Mouse (Mus musculus) intestine, postnatal 0 days (tissue): ENCODE results near the gene Myl6b. TPM values are rescaled to one million over a fixed set of nuclear protein-coding genes. Genes with fewer than 3 reads are reported as not detected.

ENCODE experiments used
- ATAC-seq: fragments of 200-750 bp; cut with Nextera tagmentation; 2 replicates; pipeline ENCODE4 v1.8.0; 2017; ENCODE audit warnings: mild to moderate bottlenecking, moderate TSS enrichment, moderate library complexity
- H3K27ac ChIP-seq: fragments of 300-500 bp; sonication (generic); 2 replicates; pipeline ENCODE4 v1.5.1; 2014; ENCODE audit warnings: mild to moderate bottlenecking, low read depth, low read length, moderate library complexity
- H3K27me3 ChIP-seq: fragments of 300-500 bp; sonication (generic); replicated peaks from 2 replicates; pipeline ENCODE4 v1.6.1; 2014; ENCODE audit warnings: low read length, mixed read lengths; ENCODE audit not compliant: control insufficient read depth, insufficient read depth
- H3K36me3 ChIP-seq: fragments of 300-500 bp; sonication (generic); 2 replicates; pipeline ENCODE4 v1.6.1; 2014; ENCODE audit warnings: mild to moderate bottlenecking, moderate library complexity; ENCODE audit not compliant: control insufficient read depth, insufficient read depth
- H3K4me1 ChIP-seq: fragments of 300-500 bp; sonication (generic); replicated peaks from 2 replicates; pipeline ENCODE4 v1.6.1; 2014; ENCODE audit warnings: antibody characterized with exemption, low read length, mixed read lengths; ENCODE audit not compliant: control insufficient read depth, insufficient read depth
- H3K4me2 ChIP-seq: fragments of 300-500 bp; sonication (generic); replicated peaks from 2 replicates; pipeline ENCODE4 v1.6.1; 2014; ENCODE audit warnings: low read depth, mild to moderate bottlenecking, moderate library complexity
- H3K4me3 ChIP-seq: fragments of 300-500 bp; sonication (generic); 2 replicates; pipeline ENCODE4 v1.5.1; 2014; ENCODE audit warnings: low read depth, low read length
- H3K9ac ChIP-seq: fragments of 300-500 bp; sonication (generic); 2 replicates; pipeline ENCODE4 v1.6.1; 2014; ENCODE audit warnings: mild to moderate bottlenecking, low read depth, low read length
- H3K9me3 ChIP-seq: fragments of 300-500 bp; sonication (generic); 2 replicates; pipeline ENCODE4 v1.6.1; 2016; ENCODE audit warnings: mixed run types; ENCODE audit not compliant: control insufficient read depth
- CTCF ChIP-seq: sonication (generic); IDR thresholded peaks from 2 replicates; pipeline ENCODE4 v1.5.1; 2016; ENCODE audit warnings: low read depth, mild to moderate bottlenecking, control low read depth, antibody characterized with exemption, moderate library complexity
- WGBS: fragments of 180-500 bp; shearing (Covaris S2); extraction: QIAGEN DNeasy Blood & Tissue Kit; methylation state at CpG from one replicate; pipeline ENCODE4 v1.1.7; 2014; 5-methylcytosine and 5-hydroxymethylcytosine counted together
- polyA plus RNA-seq: library from polyadenylated mRNA; unstranded; fragments of >200 nt; fragmentation: Nextera tagmentation; extraction: Ambion mirVana; gene quantifications from 2 replicates; pipeline ENCODE4 v1.2.1, GENCODE M21; 2015

Gene Myl6b
- polyA plus RNA-seq, 1 experiment from 2014 or later = 1.3 TPM

GRCm38 (mm10) chr10:128459409-128460269, 38.8 kb downstream of the Myl6b start:
- under 1% methylated on average over 38 of the region's 67 CpGs for WGBS
- H3K27me3 ChIP-seq = no peaks in the 10 kb centered on the region
- H3K4me3 ChIP-seq = peak overlapping the region; percentile 66
- peak; percentile 64; the same call in 1 of the 2 replicates for ATAC-seq
- H3K27ac ChIP-seq = peak overlapping the region; percentile 97
- H3K36me3 ChIP-seq = peaks cover 26% of the 10 kb centered on the region
- no peak for TF ChIP-seq CTCF
- peak overlapping the region; percentile 94 for H3K9ac ChIP-seq
- no peaks in the 10 kb centered on the region for H3K9me3 ChIP-seq
- no peaks in the 10 kb centered on the region for H3K4me1 ChIP-seq
- H3K4me2 ChIP-seq = peak overlapping the region; percentile 80

GRCm38 (mm10) chr10:128458719-128459408, 39.6 kb downstream of the Myl6b start, which contains the start of gene Smarcc2:
Gene Smarcc2, plus strand, starts transcription at chr10:128459248.
- peak within 1 kb of the TSS; percentile 66 for H3K4me3 ChIP-seq
- peak; percentile 84 for ATAC-seq
- peaks cover 19% of the 10 kb centered on the region for H3K36me3 ChIP-seq
- WGBS = under 1% methylated on average over 68 of the region's 86 CpGs
- H3K27ac ChIP-seq = peak within 1 kb of the TSS; percentile 97
- H3K27me3 ChIP-seq = no peaks in the 10 kb centered on the region
- H3K4me2 ChIP-seq = peak within 1 kb of the TSS; percentile 80
- no peaks in the 10 kb centered on the region for H3K9me3 ChIP-seq
- peak; percentile 58 for TF ChIP-seq CTCF
- no peaks in the 10 kb centered on the region for H3K4me1 ChIP-seq
- peak within 1 kb of the TSS; percentile 94 for H3K9ac ChIP-seq

- ATAC-seq = peak; percentile 39
- under 1% methylated on average over 29 of the region's 29 CpGs for WGBS
- Histone ChIP-seq H3K9me3 (no peaks in the 10 kb centered on the region), H3K27ac (peak overlapping the region; percentile 97), H3K27me3 (no peaks in the 10 kb centered on the region), H3K4me1 (no peaks in the 10 kb centered on the region), H3K4me3 (peak overlapping the region; percentile 66), H3K36me3 (peaks cover 14% of the 10 kb centered on the region), H3K4me2 (peak overlapping the region; percentile 80), H3K9ac (peak overlapping the region; percentile 94)
- TF ChIP-seq CTCF = no peak
Observed at GRCm38 (mm10) chr10:128458348-128458718, 40.2 kb downstream of the Myl6b start.

GRCm38 (mm10) chr10:128457676-128458075, 40.8 kb downstream of the Myl6b start:
- 88% methylated on average over 6 of the region's 6 CpGs for WGBS
- peaks cover 9% of the 10 kb centered on the region; the same call in 1 of the 2 replicates for H3K36me3 ChIP-seq
- ATAC-seq = no peak
- H3K27ac ChIP-seq = no peak overlapping the region
- no peak for TF ChIP-seq CTCF
- no peaks in the 10 kb centered on the region for H3K27me3 ChIP-seq
- H3K4me2 ChIP-seq = no peak overlapping the region; the same call in 1 of the 2 replicates
- H3K9me3 ChIP-seq = no peaks in the 10 kb centered on the region
- H3K9ac ChIP-seq = no peak overlapping the region
- no peak overlapping the region for H3K4me3 ChIP-seq
- H3K4me1 ChIP-seq = no peaks in the 10 kb centered on the region

- no peaks in the 10 kb centered on the region for H3K9me3 ChIP-seq
- no peak overlapping the region for H3K9ac ChIP-seq
- no peaks in the 10 kb centered on the region for H3K27me3 ChIP-seq
- 2% methylated on average over 6 of the region's 6 CpGs for WGBS
- H3K4me3 ChIP-seq = no peak overlapping the region
- H3K36me3 ChIP-seq = no peaks in the 10 kb centered on the region
- peak; percentile 81 for TF ChIP-seq CTCF
- no peak overlapping the region for H3K27ac ChIP-seq
- no peaks in the 10 kb centered on the region for H3K4me1 ChIP-seq
- H3K4me2 ChIP-seq = no peak overlapping the region
- ATAC-seq = no peak
Observed at GRCm38 (mm10) chr10:128455280-128455679, 43.2 kb downstream of the Myl6b start.

GRCm38 (mm10) chr10:128454471-128454870, 44.0 kb downstream of the Myl6b start:
- no peak for ATAC-seq
- Histone ChIP-seq H3K27ac (no peak overlapping the region), H3K9me3 (no peaks in the 10 kb centered on the region), H3K4me2 (no peak overlapping the region), H3K27me3 (no peaks in the 10 kb centered on the region), H3K4me3 (no peak overlapping the region), H3K36me3 (no peaks in the 10 kb centered on the region), H3K4me1 (no peaks in the 10 kb centered on the region), H3K9ac (no peak overlapping the region)
- no peak for TF ChIP-seq CTCF
- 79% methylated on average over 3 of the region's 3 CpGs for WGBS
